ENCODE assay signal across 24 mouse cellular contexts in genomic region chr3:27790932-27791632, GRCm38 (mm10).
DNase-seq lines count a peak whose midpoint lies in the region; ATAC-seq lines count a peak whose summit lies in the region.
"Had no signal": no experiment of that assay in that cellular context is flagged by ENCODE, and none has a peak within 500 bp of the region (broad histone marks: within the 10 kb centered on the region; RNA-seq: fewer than 3 reads in every experiment).

No protein-coding gene starts in this region.

- H3K4me2 ChIP-seq in heart, embryonic 12.5 days: no peak overlapping the region
- H3K4me2 ChIP-seq in intestine, embryonic 14.5 days (ENCODE audit: low read length): no peak overlapping the region
- H3K4me2 ChIP-seq in intestine, embryonic 16.5 days (ENCODE audit: low read depth, low read length): no peak overlapping the region
- H3K4me2 ChIP-seq: hindbrain, embryonic 14.5 days; kidney, embryonic 15.5 days; limb, embryonic 12.5 days; lung, embryonic 15.5 days; midbrain, embryonic 13.5 days; stomach, embryonic 15.5 days had no signal

- peak; percentile 88 for DNase-seq in heart, adult 11 months
- peak; percentile 43 for DNase-seq in intestine, embryonic 14.5 days (ENCODE audit: low spot score)
- DNase-seq in right cerebral cortex, adult 18-20 months: no peak
- no peak for DNase-seq in layer of hippocampus, postnatal 10 days (ENCODE audit: low spot score in 2 of 2)
- DNase-seq: adrenal gland, postnatal 25 days; cerebellum, adult 2 months; cerebellum, postnatal 14 days; kidney, adult 18-20 months; kidney, postnatal 25 days; retina, postnatal 1 day; right cerebral cortex, postnatal 25 days had no signal

- H3K9me3 ChIP-seq in heart, embryonic 12.5 days (replicated peaks): no peaks in the 10 kb centered on the region
- H3K9me3 ChIP-seq in intestine, embryonic 14.5 days (ENCODE audit: control insufficient read depth, low read length): no peaks in the 10 kb centered on the region
- H3K9me3 ChIP-seq in intestine, embryonic 16.5 days (ENCODE audit: control insufficient read depth, low read length): no peaks in the 10 kb centered on the region
- H3K9me3 ChIP-seq: forebrain, embryonic 10.5 days; kidney, embryonic 15.5 days; limb, embryonic 12.5 days; lung, embryonic 15.5 days; midbrain, embryonic 13.5 days; stomach, embryonic 15.5 days had no signal

- no peak overlapping the region for H3K27ac ChIP-seq in heart, embryonic 12.5 days (ENCODE audit: poor library complexity, severe bottlenecking)
- H3K27ac ChIP-seq in intestine, embryonic 14.5 days (ENCODE audit: low read depth): no peak overlapping the region
- no peak overlapping the region for H3K27ac ChIP-seq in intestine, embryonic 16.5 days (ENCODE audit: low read length)
- H3K27ac ChIP-seq: forebrain, embryonic 10.5 days; hindbrain, embryonic 14.5 days; kidney, embryonic 15.5 days; left cerebral cortex, adult 2 months; limb, embryonic 12.5 days; lung, embryonic 15.5 days; midbrain, embryonic 13.5 days; stomach, embryonic 15.5 days had no signal

- no peaks in the 10 kb centered on the region for H3K27me3 ChIP-seq in heart, embryonic 12.5 days (replicated peaks)
- no peaks in the 10 kb centered on the region for H3K27me3 ChIP-seq in intestine, embryonic 14.5 days (replicated peaks; ENCODE audit: control insufficient read depth, insufficient read depth, low read length)
- H3K27me3 ChIP-seq in intestine, embryonic 16.5 days (replicated peaks; ENCODE audit: control insufficient read depth, insufficient read depth, low read length): no peaks in the 10 kb centered on the region
- H3K27me3 ChIP-seq: kidney, embryonic 15.5 days; limb, embryonic 12.5 days; lung, embryonic 15.5 days; midbrain, embryonic 13.5 days; Patski; stomach, embryonic 15.5 days had no signal

- no peak for ATAC-seq in heart, embryonic 12.5 days (ENCODE audit: insufficient number of reproducible peaks, low FRiP score)
- ATAC-seq in intestine, embryonic 14.5 days (replicated peaks; ENCODE audit: low FRiP score, low TSS enrichment, low read depth): no peak
- ATAC-seq in intestine, embryonic 16.5 days: no peak
- ATAC-seq in megakaryocyte progenitor cell, adult 5-6 weeks (replicated peaks; ENCODE audit: poor library complexity): peak; percentile 63
- ATAC-seq: forebrain, embryonic 16.5 days; midbrain, embryonic 13.5 days had no signal

- H3K36me3 ChIP-seq in heart, embryonic 12.5 days: no peaks in the 10 kb centered on the region
- no peaks in the 10 kb centered on the region for H3K36me3 ChIP-seq in intestine, embryonic 14.5 days (ENCODE audit: control insufficient read depth, insufficient read depth, low read length)
- H3K36me3 ChIP-seq in intestine, embryonic 16.5 days (ENCODE audit: control insufficient read depth, insufficient read depth, low read length): no peaks in the 10 kb centered on the region
- H3K36me3 ChIP-seq: forebrain, embryonic 10.5 days; kidney, embryonic 15.5 days; limb, embryonic 12.5 days; lung, embryonic 15.5 days; midbrain, embryonic 13.5 days; stomach, embryonic 15.5 days had no signal

- 85% methylated on average over 13 of the region's 13 CpGs for WGBS in heart, embryonic 12.5 days
- 92% methylated on average over 13 of the region's 13 CpGs for WGBS in intestine, embryonic 14.5 days
- 90% methylated on average over 13 of the region's 13 CpGs for WGBS in intestine, embryonic 16.5 days

- no peak overlapping the region for H3K4me3 ChIP-seq in heart, embryonic 12.5 days
- no peak overlapping the region for H3K4me3 ChIP-seq in intestine, embryonic 14.5 days (ENCODE audit: low read depth, low read length)
- no peak overlapping the region for H3K4me3 ChIP-seq in intestine, embryonic 16.5 days (ENCODE audit: low read length)
- H3K4me3 ChIP-seq: forebrain, embryonic 10.5 days; kidney, embryonic 15.5 days; left cerebral cortex, adult 2 months; limb, embryonic 12.5 days; lung, embryonic 15.5 days; midbrain, embryonic 13.5 days; stomach, embryonic 15.5 days had no signal

- no peaks in the 10 kb centered on the region for H3K4me1 ChIP-seq in heart, embryonic 12.5 days (replicated peaks)
- H3K4me1 ChIP-seq in intestine, embryonic 14.5 days (replicated peaks; ENCODE audit: control insufficient read depth, insufficient read depth, low read length): no peaks in the 10 kb centered on the region
- no peaks in the 10 kb centered on the region; the same call in 1 of the 2 replicates for H3K4me1 ChIP-seq in intestine, embryonic 16.5 days (ENCODE audit: control insufficient read depth, insufficient read depth, low read length)
- H3K4me1 ChIP-seq: stomach, embryonic 15.5 days had no signal

- no peak overlapping the region for H3K9ac ChIP-seq in heart, embryonic 12.5 days
- no peak overlapping the region for H3K9ac ChIP-seq in intestine, embryonic 14.5 days (ENCODE audit: low read length)
- no peak overlapping the region for H3K9ac ChIP-seq in intestine, embryonic 16.5 days (ENCODE audit: low read depth, low read length)
- H3K9ac ChIP-seq: hindbrain, embryonic 14.5 days; kidney, embryonic 15.5 days; limb, embryonic 12.5 days; lung, embryonic 15.5 days; midbrain, embryonic 13.5 days; stomach, embryonic 15.5 days had no signal

Comparison
In these comparisons a context has a peak if more than half of its experiments do, and no peak if none do; other contexts are left out.
1. DNase-seq: peak in heart, adult 11 months (single experiment) and intestine, embryonic 14.5 days (single experiment); none in right cerebral cortex, adult 18-20 months (single experiment) and layer of hippocampus, postnatal 10 days (0 of 2).